Mouse (Mus musculus) heart, adult 8-10 months (tissue): ENCODE measurements around the gene Mef2c. TPM values are rescaled to one million over a fixed set of nuclear protein-coding genes. Genes with fewer than 3 reads are reported as not detected.

Experiments used
- DNase-seq: peaks from one replicate; pipeline ENCODE4 v3.0.0; 2022; ENCODE audit warnings: low spot score
- total RNA-seq, 4 experiments: library from RNA; stranded (reverse); gene quantifications; 2 replicates each; pipeline ENCODE4 v1.2.4; 2022

Mef2c gene
- total RNA-seq, 4 experiments from 2014 or later, result 55.8 to 86.8 (median 66.9) TPM

GRCm38 (mm10) chr13:83568759-83569256, 65.0 kb downstream of the Mef2c start:
- DNase-seq, result no peak

GRCm38 (mm10) chr13:83571973-83572447, 68.2 kb downstream of the Mef2c start:
- DNase-seq, result peak; percentile 92

DNA sequence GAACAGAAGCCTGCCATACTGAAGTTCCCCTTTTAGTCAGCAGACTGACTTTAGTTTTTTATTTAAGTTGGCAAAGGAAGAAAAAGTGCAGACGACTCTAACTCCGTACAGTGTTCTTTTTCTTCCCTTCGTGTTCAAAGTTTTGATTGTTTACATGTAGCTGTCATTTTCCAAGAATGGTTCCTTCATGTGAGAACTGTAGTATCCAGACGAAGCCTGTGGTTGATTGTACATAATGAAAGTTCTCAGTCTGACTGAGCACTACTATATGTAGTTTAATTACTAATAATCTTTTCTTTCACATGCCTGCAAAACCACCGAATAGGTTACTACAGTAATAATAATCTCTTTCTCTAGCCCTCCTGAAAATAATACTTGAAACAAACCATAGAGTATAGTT, 68.6 kb downstream of the Mef2c start:
- no peak for DNase-seq

GRCm38 (mm10) chr13:83573327-83573726, 69.5 kb downstream of the Mef2c start:
- DNase-seq, result peak; percentile 52

GRCm38 (mm10) chr13:83573855-83574583, 70.2 kb downstream of the Mef2c start:
- DNase-seq, result peak; percentile 63

GRCm38 (mm10) chr13:83574866-83575265, 71.0 kb downstream of the Mef2c start:
- no peak for DNase-seq

DNA sequence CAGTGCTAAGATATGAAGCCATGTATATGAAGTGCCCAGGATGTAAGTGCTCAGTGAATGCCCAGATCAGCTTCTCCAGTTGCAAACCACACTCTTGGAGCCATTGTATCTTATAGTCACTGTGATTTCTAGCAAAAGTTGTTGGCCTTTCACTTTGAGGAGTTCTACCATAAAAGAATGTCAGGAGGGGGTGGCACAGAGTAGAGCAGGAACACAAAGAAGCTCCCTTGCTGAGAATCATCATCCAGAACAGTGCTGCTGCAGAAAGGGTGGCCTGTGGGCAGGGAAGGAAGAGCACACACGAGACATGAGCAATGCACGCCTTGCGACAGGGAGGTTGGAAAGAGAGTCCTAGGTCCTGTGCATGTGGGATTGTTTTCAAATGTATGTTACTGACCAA, 75.6 kb downstream of the Mef2c start:
- DNase-seq, result no peak

DNA sequence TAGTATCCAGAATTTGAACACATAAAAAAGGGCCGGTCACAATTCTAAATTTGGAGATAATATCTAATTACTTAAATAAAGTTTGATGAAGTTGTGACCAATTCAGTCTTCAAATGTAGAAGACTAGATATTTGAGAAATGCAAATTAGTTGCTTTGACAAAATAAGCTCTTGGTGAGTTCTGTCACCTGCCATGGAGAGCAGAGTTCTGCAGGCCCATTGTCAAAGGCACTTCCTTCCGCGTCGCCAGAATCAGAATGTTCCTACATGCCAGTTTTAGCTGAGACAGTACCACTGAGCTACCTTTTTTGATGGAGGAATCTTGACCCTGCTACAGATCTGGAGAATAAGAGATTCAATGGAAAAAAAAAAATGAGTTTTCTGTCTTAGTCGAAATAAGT, 77.0 kb downstream of the Mef2c start:
- no peak for DNase-seq

DNA sequence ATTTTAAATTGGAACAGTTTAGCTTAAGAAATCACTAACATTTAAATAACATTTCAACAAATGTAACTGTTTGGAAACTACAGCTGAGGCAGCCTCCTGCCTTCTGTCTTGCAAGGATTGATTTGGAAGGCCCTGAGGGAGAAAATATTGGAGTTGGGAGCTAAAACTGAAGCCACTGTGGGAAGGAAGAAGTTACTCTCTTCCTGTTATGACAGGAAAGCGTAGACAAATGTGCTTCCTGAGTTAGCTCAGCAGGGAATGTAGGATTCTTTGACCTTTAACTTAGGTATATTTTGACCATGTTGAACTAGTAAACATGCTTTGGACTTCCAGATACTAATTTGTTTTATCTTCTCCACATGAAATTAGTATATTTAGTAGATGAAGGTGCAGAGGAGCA, 78.7 kb downstream of the Mef2c start:
- no peak for DNase-seq

DNA sequence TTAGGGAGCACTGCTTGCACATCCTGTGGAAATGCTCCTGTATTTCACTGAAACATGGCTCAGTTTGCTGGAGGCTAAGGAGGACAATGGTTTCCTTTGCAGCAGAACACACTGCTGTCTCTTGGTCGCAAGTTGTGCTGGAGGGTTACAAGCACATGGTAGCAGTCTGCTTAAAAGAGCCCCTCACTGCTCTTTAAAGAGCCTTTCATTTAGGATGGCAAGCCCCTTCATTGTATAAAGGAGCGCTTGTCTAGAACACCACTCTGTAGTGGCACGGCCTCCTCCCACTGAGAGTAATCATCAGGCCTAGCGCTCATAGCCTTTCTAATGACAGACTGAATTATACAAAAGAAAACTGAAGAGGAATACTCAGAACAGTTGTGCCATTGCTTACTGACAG, 80.0 kb downstream of the Mef2c start:
- DNase-seq, result no peak

DNA sequence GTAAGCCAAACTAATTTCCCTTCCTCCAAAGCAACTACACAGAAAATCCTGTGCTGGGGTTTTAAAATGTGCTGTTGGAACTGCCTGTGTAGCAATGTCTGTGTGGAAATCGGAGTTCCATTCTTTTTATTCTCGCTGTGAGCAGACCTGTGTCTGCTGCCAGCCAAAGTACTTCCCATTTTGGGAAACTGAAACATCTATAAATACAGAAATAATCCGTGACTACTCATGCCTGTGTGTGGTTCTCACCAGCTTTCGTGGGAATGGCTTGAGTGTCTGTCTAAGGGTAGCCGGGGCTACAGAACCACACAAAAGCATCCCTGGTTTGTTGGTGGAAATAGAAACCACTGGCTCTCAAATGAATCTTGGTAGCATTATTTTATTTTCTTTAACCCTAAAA, 81.5 kb downstream of the Mef2c start:
- no peak for DNase-seq

DNA sequence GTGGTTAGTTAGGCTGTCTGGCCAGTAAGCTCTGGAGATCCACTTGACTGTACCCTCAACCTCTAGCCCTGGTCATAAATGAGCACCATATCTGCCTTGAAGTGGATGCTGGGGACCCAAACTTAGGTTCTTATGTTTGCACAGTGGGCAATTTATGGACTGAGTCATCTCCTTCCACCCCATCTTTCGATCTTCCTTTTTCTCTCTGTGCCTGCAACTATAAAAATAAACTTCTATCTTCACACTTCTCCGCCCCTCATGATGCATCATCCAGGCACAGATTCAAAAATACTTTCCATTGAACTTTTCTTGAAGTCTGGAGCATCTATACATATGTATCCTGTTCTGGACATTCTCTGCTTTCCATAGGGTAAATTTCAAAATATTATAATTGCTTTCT, 84.4 kb downstream of the Mef2c start:
- no peak for DNase-seq

DNA sequence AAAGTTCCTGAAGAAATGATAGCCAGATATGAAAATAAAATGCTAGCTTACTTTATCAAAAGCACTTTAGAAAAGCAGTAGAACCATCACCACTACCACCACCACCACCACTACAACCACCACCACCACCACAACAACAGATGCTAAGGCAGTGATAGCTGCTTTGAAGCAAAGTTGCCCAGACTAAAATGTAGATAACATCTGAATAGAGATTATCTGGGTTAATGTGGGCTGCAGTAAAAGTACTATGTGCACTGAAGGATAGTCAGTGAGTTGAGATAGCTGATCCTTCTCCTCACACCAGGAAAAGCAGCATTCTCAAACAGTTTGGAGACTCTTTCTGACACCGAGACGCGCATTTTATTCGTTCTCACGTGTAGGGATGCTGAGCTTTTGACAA, 87.1 kb downstream of the Mef2c start:
- DNase-seq, result no peak

DNA sequence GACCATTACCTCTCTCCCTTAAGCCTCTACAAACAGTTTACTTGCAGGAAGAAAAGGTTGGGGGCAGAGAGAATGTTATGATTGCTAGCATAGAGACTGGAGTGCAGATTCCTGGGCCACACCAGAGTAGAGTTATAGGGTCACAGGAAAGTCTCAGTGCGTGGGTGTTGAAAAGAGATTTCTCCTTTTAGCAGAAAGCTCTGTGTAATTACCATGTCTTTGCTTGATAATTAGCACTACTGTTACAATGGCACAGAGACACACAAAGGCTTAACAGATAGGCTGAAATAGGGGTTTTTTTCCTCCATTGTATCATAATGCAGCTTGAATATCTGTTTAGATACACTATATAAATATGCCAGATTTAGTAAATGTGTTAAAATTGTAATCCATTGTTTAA, 91.6 kb downstream of the Mef2c start:
- no peak for DNase-seq

- DNase-seq, result no peak
Observed at GRCm38 (mm10) chr13:83596989-83597738, 93.3 kb downstream of the Mef2c start.

- DNase-seq, result no peak
Observed at GRCm38 (mm10) chr13:83597739-83598210, 93.9 kb downstream of the Mef2c start.

GRCm38 (mm10) chr13:83600301-83600700, 96.5 kb downstream of the Mef2c start:
- no peak for DNase-seq

DNA sequence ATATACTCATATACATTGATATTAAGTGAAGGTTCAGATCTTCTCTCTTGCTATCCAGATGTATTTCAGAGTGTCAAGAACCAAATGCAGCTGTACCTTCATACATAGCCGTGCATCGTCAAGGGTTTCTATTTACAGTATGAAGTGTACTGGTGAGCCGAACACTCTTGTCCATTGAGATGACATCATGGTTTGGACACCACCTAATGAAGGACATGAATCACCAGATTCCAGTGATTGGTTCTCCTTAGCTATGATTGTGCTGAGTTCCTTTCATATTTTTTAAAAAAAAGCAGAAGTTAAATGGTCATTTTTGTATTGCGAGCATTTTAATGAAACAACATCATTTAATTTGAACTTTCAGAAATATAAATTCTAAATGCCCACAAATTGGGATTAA, 97.9 kb downstream of the Mef2c start:
- no peak for DNase-seq

GRCm38 (mm10) chr13:83603373-83604265, 99.8 kb downstream of the Mef2c start:
- peak; percentile 82 for DNase-seq

DNA sequence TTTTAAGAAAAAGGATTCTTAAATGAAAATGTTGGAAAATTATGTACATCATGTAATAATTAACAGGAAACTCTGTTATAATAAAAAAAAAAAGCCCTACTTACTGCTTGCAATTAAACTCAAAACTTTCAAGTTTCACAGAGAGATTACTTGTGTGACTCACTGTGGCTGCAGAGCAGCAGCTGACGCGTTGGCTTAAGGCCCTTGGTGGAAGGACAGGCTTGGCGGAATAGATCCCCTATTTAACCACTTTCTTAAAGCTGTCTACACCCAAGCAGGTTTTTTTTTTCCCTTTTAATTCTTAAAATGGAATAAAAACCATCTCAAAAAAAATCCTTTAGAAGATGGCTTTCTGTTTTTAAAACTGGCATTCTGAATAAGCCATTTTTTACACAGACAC, 100.5 kb downstream of the Mef2c start:
- DNase-seq, result peak; percentile 60

GRCm38 (mm10) chr13:83604785-83605184, 101.0 kb downstream of the Mef2c start:
- DNase-seq, result no peak
